Mouse (Mus musculus): Measurements from ENCODE around the gene Rab27a. TPM values are rescaled to one million over a fixed set of nuclear protein-coding genes. Genes with fewer than 3 reads are reported as not detected.

Gene Rab27a
- polyA plus RNA-seq, 1 experiment, result 0.06 TPM

GRCm38 (mm10) chr9:73002177-73002576 lies 42.5 kb upstream of the Rab27a start:
- no peak overlapping the region for H3K4me3 ChIP-seq (ENCODE audit: insufficient read depth, poor library complexity, severe bottlenecking)
- no peaks in the 10 kb centered on the region for H3K79me2 ChIP-seq (ENCODE audit: control insufficient read depth, insufficient read depth)
- H3K36me3 ChIP-seq (ENCODE audit: control insufficient read depth, insufficient read depth), result no peaks in the 10 kb centered on the region
- no peaks in the 10 kb centered on the region for H3K27me3 ChIP-seq (ENCODE audit: control insufficient read depth, insufficient read depth, insufficient read length)
- H3K79me3 ChIP-seq (ENCODE audit: low read depth), result no peaks in the 10 kb centered on the region
- TF ChIP-seq MYOG (IDR thresholded peaks at IDR 0.05; ENCODE audit: control insufficient read depth, extremely low read depth, insufficient read length) (no peak), USF1 (IDR thresholded peaks at IDR 0.05; ENCODE audit: low read depth) (no peak), CTCF (IDR thresholded peaks at IDR 0.05; ENCODE audit: control insufficient read depth, insufficient read depth, insufficient read length) (no peak), MAX (IDR thresholded peaks at IDR 0.05) (no peak)
- no peak overlapping the region for H3ac ChIP-seq (ENCODE audit: control insufficient read depth, insufficient read length, low read depth)

GRCm38 (mm10) chr9:73004076-73004475 lies 40.6 kb upstream of the Rab27a start:
- Histone ChIP-seq H3K79me2 (ENCODE audit: control insufficient read depth, insufficient read depth) (no peaks in the 10 kb centered on the region), H3K4me3 (ENCODE audit: insufficient read depth, poor library complexity, severe bottlenecking) (no peak overlapping the region), H3ac (ENCODE audit: control insufficient read depth, insufficient read length, low read depth) (no peak overlapping the region), H3K36me3 (ENCODE audit: control insufficient read depth, insufficient read depth) (no peaks in the 10 kb centered on the region), H3K27me3 (ENCODE audit: control insufficient read depth, insufficient read depth, insufficient read length) (no peaks in the 10 kb centered on the region), H3K79me3 (ENCODE audit: low read depth) (no peaks in the 10 kb centered on the region)
- TF ChIP-seq CTCF (IDR thresholded peaks at IDR 0.05; ENCODE audit: control insufficient read depth, insufficient read depth, insufficient read length), result no peak
- TF ChIP-seq USF1 (IDR thresholded peaks at IDR 0.05; ENCODE audit: low read depth), result no peak
- no peak for TF ChIP-seq MYOG (IDR thresholded peaks at IDR 0.05; ENCODE audit: control insufficient read depth, extremely low read depth, insufficient read length)
- no peak for TF ChIP-seq FOSL1 (IDR thresholded peaks at IDR 0.05; ENCODE audit: insufficient read depth, low read length, poor library complexity, severe bottlenecking)

- Histone ChIP-seq H3K27me3 (ENCODE audit: control insufficient read depth, insufficient read depth, insufficient read length) (no peaks in the 10 kb centered on the region), H3K79me3 (ENCODE audit: low read depth) (no peaks in the 10 kb centered on the region), H3K36me3 (ENCODE audit: control insufficient read depth, insufficient read depth) (no peaks in the 10 kb centered on the region), H3ac (ENCODE audit: control insufficient read depth, insufficient read length, low read depth) (no peak overlapping the region), H3K79me2 (ENCODE audit: control insufficient read depth, insufficient read depth) (no peaks in the 10 kb centered on the region), H3K4me3 (ENCODE audit: insufficient read depth, poor library complexity, severe bottlenecking) (no peak overlapping the region)
- TF ChIP-seq MYOG (IDR thresholded peaks at IDR 0.05; ENCODE audit: control insufficient read depth, extremely low read depth, insufficient read length), result no peak
- no peak for TF ChIP-seq MYOD1 (IDR thresholded peaks at IDR 0.05; ENCODE audit: control insufficient read depth, insufficient read length, low read depth)
- TF ChIP-seq FOSL1 (IDR thresholded peaks at IDR 0.05; ENCODE audit: insufficient read depth, low read length, poor library complexity, severe bottlenecking), result no peak
- TF ChIP-seq USF1 (IDR thresholded peaks at IDR 0.05; ENCODE audit: low read depth), result no peak
- no peak for TF ChIP-seq CEBPB (IDR thresholded peaks at IDR 0.05; ENCODE audit: low read depth)
- TF ChIP-seq CTCF (IDR thresholded peaks at IDR 0.05; ENCODE audit: control insufficient read depth, insufficient read depth, insufficient read length), result no peak
- TF ChIP-seq MAX (IDR thresholded peaks at IDR 0.05), result no peak
Measured at GRCm38 (mm10) chr9:73005106-73005505, 39.5 kb upstream of the Rab27a start.

GRCm38 (mm10) chr9:73006175-73006574 lies 38.5 kb upstream of the Rab27a start:
- no peak for TF ChIP-seq CTCF (IDR thresholded peaks at IDR 0.05; ENCODE audit: control insufficient read depth, insufficient read depth, insufficient read length)
- H3K27me3 ChIP-seq (ENCODE audit: control insufficient read depth, insufficient read depth, insufficient read length), result no peaks in the 10 kb centered on the region
- no peaks in the 10 kb centered on the region for H3K79me2 ChIP-seq (ENCODE audit: control insufficient read depth, insufficient read depth)
- H3ac ChIP-seq (ENCODE audit: control insufficient read depth, insufficient read length, low read depth), result no peak overlapping the region
- H3K4me3 ChIP-seq (ENCODE audit: insufficient read depth, poor library complexity, severe bottlenecking), result no peak overlapping the region
- no peaks in the 10 kb centered on the region for H3K79me3 ChIP-seq (ENCODE audit: low read depth)
- H3K36me3 ChIP-seq (ENCODE audit: control insufficient read depth, insufficient read depth), result no peaks in the 10 kb centered on the region

GRCm38 (mm10) chr9:73008384-73008783 lies 36.3 kb upstream of the Rab27a start:
- no peaks in the 10 kb centered on the region for H3K79me3 ChIP-seq (ENCODE audit: low read depth)
- H3K36me3 ChIP-seq (ENCODE audit: control insufficient read depth, insufficient read depth), result no peaks in the 10 kb centered on the region
- H3K4me3 ChIP-seq (ENCODE audit: insufficient read depth, poor library complexity, severe bottlenecking), result no peak overlapping the region
- no peak overlapping the region for H3ac ChIP-seq (ENCODE audit: control insufficient read depth, insufficient read length, low read depth)
- H3K79me2 ChIP-seq (ENCODE audit: control insufficient read depth, insufficient read depth), result no peaks in the 10 kb centered on the region
- TF ChIP-seq MYOD1 (IDR thresholded peaks at IDR 0.05; ENCODE audit: control insufficient read depth, insufficient read length, low read depth) (no peak), CEBPB (IDR thresholded peaks at IDR 0.05; ENCODE audit: low read depth) (no peak), FOSL1 (IDR thresholded peaks at IDR 0.05; ENCODE audit: insufficient read depth, low read length, poor library complexity, severe bottlenecking) (no peak)
- H3K27me3 ChIP-seq (ENCODE audit: control insufficient read depth, insufficient read depth, insufficient read length), result no peaks in the 10 kb centered on the region

GRCm38 (mm10) chr9:73012629-73013028 lies 32.0 kb upstream of the Rab27a start:
- no peaks in the 10 kb centered on the region for H3K79me2 ChIP-seq (ENCODE audit: control insufficient read depth, insufficient read depth)
- no peak for TF ChIP-seq USF1 (IDR thresholded peaks at IDR 0.05; ENCODE audit: low read depth)
- peaks cover 6% of the 10 kb centered on the region for H3K36me3 ChIP-seq (ENCODE audit: control insufficient read depth, insufficient read depth)
- H3ac ChIP-seq (ENCODE audit: control insufficient read depth, insufficient read length, low read depth), result no peak overlapping the region
- no peak overlapping the region for H3K4me3 ChIP-seq (ENCODE audit: insufficient read depth, poor library complexity, severe bottlenecking)
- H3K79me3 ChIP-seq (ENCODE audit: low read depth), result no peaks in the 10 kb centered on the region
- H3K27me3 ChIP-seq (ENCODE audit: control insufficient read depth, insufficient read depth, insufficient read length), result no peaks in the 10 kb centered on the region

- no peaks in the 10 kb centered on the region for H3K79me3 ChIP-seq (ENCODE audit: low read depth)
- no peaks in the 10 kb centered on the region for H3K27me3 ChIP-seq (ENCODE audit: control insufficient read depth, insufficient read depth, insufficient read length)
- H3K36me3 ChIP-seq (ENCODE audit: control insufficient read depth, insufficient read depth), result peaks cover 6% of the 10 kb centered on the region
- no peaks in the 10 kb centered on the region for H3K79me2 ChIP-seq (ENCODE audit: control insufficient read depth, insufficient read depth)
- no peak for TF ChIP-seq CTCF (IDR thresholded peaks at IDR 0.05; ENCODE audit: control insufficient read depth, insufficient read depth, insufficient read length)
- TF ChIP-seq MYOD1 (IDR thresholded peaks at IDR 0.05; ENCODE audit: control insufficient read depth, insufficient read length, low read depth), result no peak
- no peak for TF ChIP-seq USF1 (IDR thresholded peaks at IDR 0.05; ENCODE audit: low read depth)
- no peak for TF ChIP-seq MYOG (IDR thresholded peaks at IDR 0.05; ENCODE audit: control insufficient read depth, extremely low read depth, insufficient read length)
- no peak overlapping the region for H3ac ChIP-seq (ENCODE audit: control insufficient read depth, insufficient read length, low read depth)
- no peak overlapping the region for H3K4me3 ChIP-seq (ENCODE audit: insufficient read depth, poor library complexity, severe bottlenecking)
Measured at GRCm38 (mm10) chr9:73014724-73015123, 29.9 kb upstream of the Rab27a start.
